Mouse (Mus musculus) stomach, embryonic 15.5 days (tissue): ENCODE measurements around the gene Gpr55. TPM values are rescaled to one million over a fixed set of nuclear protein-coding genes. Genes with fewer than 3 reads are reported as not detected.
A peak's percentile ranks its signal among the peaks of the same experiment; 100 is the strongest.

Experiments used
- ATAC-seq: fragments of 200-750 bp; cut with Nextera tagmentation; 2 replicates; pipeline ENCODE4 v1.8.0; 2017; ENCODE audit warnings: low read depth, moderate number of reproducible peaks, moderate TSS enrichment; ENCODE audit not compliant: insufficient read depth, low FRiP score
- H3K27ac ChIP-seq: fragments of 300-500 bp; sonication (generic); 2 replicates; pipeline ENCODE4 v1.5.1; 2015; ENCODE audit warnings: mild to moderate bottlenecking, inconsistent platforms
- H3K27me3 ChIP-seq: fragments of 300-500 bp; sonication (generic); replicated peaks from 2 replicates; pipeline ENCODE4 v1.6.1; 2015; ENCODE audit warnings: inconsistent platforms
- H3K36me3 ChIP-seq: fragments of 300-500 bp; sonication (generic); 2 replicates; pipeline ENCODE4 v1.6.1; 2015; ENCODE audit warnings: inconsistent platforms
- H3K4me1 ChIP-seq: fragments of 300-500 bp; sonication (generic); 2 replicates; pipeline ENCODE4 v1.6.1; 2015; ENCODE audit warnings: inconsistent platforms
- H3K4me2 ChIP-seq: fragments of 300-500 bp; sonication (generic); 2 replicates; pipeline ENCODE4 v1.6.1; 2015; ENCODE audit warnings: mild to moderate bottlenecking, inconsistent platforms
- H3K4me3 ChIP-seq: fragments of 300-500 bp; sonication (generic); replicated peaks from 2 replicates; pipeline ENCODE4 v1.5.1; 2015; ENCODE audit warnings: inconsistent platforms
- H3K9ac ChIP-seq: fragments of 300-500 bp; sonication (generic); 2 replicates; pipeline ENCODE4 v1.6.1; 2015; ENCODE audit warnings: inconsistent platforms
- H3K9me3 ChIP-seq: fragments of 300-500 bp; sonication (generic); 2 replicates; pipeline ENCODE4 v1.6.1; 2016; ENCODE audit warnings: inconsistent platforms
- WGBS: fragments of 180-500 bp; shearing (Covaris S2); methylation state at CpG from one replicate; pipeline ENCODE4 v1.1.7; 2015; 5-methylcytosine and 5-hydroxymethylcytosine counted together
- polyA plus RNA-seq: library from polyadenylated mRNA; unstranded; fragments of >200 nt; fragmentation: Nextera tagmentation; extraction: Ambion mirVana; gene quantifications from 2 replicates; pipeline ENCODE4 v1.2.1, GENCODE M21; 2015

The Gpr55 gene
- polyA plus RNA-seq, 1 experiment from 2014 or later, result 0.04 TPM

GRCm38 (mm10) chr1:85981738-85982357, 21.0 kb upstream of the Gpr55 start:
- no peaks in the 10 kb centered on the region for H3K4me1 ChIP-seq
- no peak overlapping the region for H3K27ac ChIP-seq
- H3K27me3 ChIP-seq, result no peaks in the 10 kb centered on the region
- WGBS, result 52% methylated on average over 7 of the region's 7 CpGs
- H3K9me3 ChIP-seq, result no peaks in the 10 kb centered on the region
- no peak overlapping the region for H3K9ac ChIP-seq
- ATAC-seq, result no peak
- H3K36me3 ChIP-seq, result no peaks in the 10 kb centered on the region
- no peak overlapping the region for H3K4me2 ChIP-seq
- no peak overlapping the region for H3K4me3 ChIP-seq

- Histone ChIP-seq H3K9ac (no peak overlapping the region), H3K4me1 (no peaks in the 10 kb centered on the region), H3K27me3 (no peaks in the 10 kb centered on the region), H3K27ac (no peak overlapping the region), H3K9me3 (no peaks in the 10 kb centered on the region), H3K36me3 (no peaks in the 10 kb centered on the region), H3K4me2 (no peak overlapping the region), H3K4me3 (no peak overlapping the region)
- ATAC-seq, result no peak
- 66% methylated on average over 3 of the region's 3 CpGs for WGBS
Observed at GRCm38 (mm10) chr1:85977709-85978108, 16.9 kb upstream of the Gpr55 start.

DNA sequence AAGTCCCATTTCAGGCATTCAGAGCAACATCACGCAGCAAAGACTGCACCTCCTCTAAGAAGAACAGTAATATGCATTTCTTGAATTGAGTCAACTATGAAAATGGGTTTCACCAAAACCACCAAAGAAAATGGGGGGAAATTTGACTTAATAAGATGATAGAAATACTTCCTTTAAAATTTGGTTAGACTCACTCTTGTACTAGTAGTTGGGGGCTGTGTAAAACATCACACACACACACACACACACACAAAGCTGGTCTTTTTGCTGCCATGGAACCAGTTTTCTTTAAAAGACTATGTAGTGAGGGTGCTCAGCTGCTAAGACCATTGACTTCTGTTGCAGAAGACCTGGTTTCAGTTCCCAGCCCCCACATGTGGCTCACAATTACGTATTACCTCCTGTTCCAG, 12.7 kb upstream of the Gpr55 start:
- 82% methylated on average over 2 of the region's 2 CpGs for WGBS
- H3K27ac ChIP-seq, result no peak overlapping the region
- H3K27me3 ChIP-seq, result no peaks in the 10 kb centered on the region

GRCm38 (mm10) chr1:85972341-85972740, 11.5 kb upstream of the Gpr55 start:
- no peak overlapping the region for H3K27ac ChIP-seq
- no peak for ATAC-seq
- H3K9ac ChIP-seq, result no peak overlapping the region
- H3K27me3 ChIP-seq, result no peaks in the 10 kb centered on the region
- no peak overlapping the region for H3K4me3 ChIP-seq
- H3K4me1 ChIP-seq, result no peaks in the 10 kb centered on the region
- H3K9me3 ChIP-seq, result no peaks in the 10 kb centered on the region
- no peaks in the 10 kb centered on the region for H3K36me3 ChIP-seq
- H3K4me2 ChIP-seq, result no peak overlapping the region
- WGBS, result 62% methylated on average over 3 of the region's 3 CpGs

More for the DNA sequence above, 12.7 kb upstream of the Gpr55 start:
- no peaks in the 10 kb centered on the region for H3K9me3 ChIP-seq
- no peaks in the 10 kb centered on the region for H3K4me1 ChIP-seq
- no peak overlapping the region for H3K4me2 ChIP-seq
- no peak for ATAC-seq
- H3K9ac ChIP-seq, result no peak overlapping the region
- H3K36me3 ChIP-seq, result no peaks in the 10 kb centered on the region
- no peak overlapping the region for H3K4me3 ChIP-seq

DNA sequence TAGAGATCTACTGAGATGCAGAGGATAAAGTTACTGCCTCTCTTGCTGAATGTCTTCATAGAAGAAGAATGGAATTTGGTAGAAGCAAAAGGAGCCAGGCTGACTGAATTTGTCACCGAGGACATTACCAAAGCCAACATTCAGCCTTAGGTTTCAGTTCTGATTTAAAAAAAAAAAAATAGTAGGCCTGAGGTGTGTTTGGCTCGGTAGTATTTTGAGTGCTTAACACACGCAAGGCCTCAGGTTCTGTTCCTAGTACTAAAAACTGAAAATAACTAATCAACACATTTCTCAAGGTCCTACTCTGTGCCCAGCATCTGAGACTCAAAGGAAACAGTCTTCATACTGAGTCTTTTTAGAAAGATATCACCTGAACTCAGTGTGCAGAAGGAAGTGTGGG, 10.3 kb upstream of the Gpr55 start:
- Histone ChIP-seq H3K27me3 (no peaks in the 10 kb centered on the region), H3K4me2 (no peak overlapping the region), H3K4me3 (no peak overlapping the region), H3K27ac (no peak overlapping the region), H3K4me1 (no peaks in the 10 kb centered on the region), H3K9me3 (no peaks in the 10 kb centered on the region), H3K36me3 (no peaks in the 10 kb centered on the region), H3K9ac (no peak overlapping the region)
- no peak for ATAC-seq
- 85% methylated on average over 3 of the region's 3 CpGs for WGBS

- Histone ChIP-seq H3K27me3 (no peaks in the 10 kb centered on the region), H3K9me3 (no peaks in the 10 kb centered on the region), H3K4me3 (no peak overlapping the region), H3K36me3 (no peaks in the 10 kb centered on the region), H3K9ac (no peak overlapping the region), H3K4me1 (no peaks in the 10 kb centered on the region), H3K4me2 (no peak overlapping the region), H3K27ac (no peak overlapping the region)
- 70% methylated on average over 1 of the region's 1 CpGs for WGBS
- no peak for ATAC-seq
Observed at GRCm38 (mm10) chr1:85969519-85969918, 8.7 kb upstream of the Gpr55 start.

GRCm38 (mm10) chr1:85969081-85969480, 8.3 kb upstream of the Gpr55 start:
- Histone ChIP-seq H3K27me3 (no peaks in the 10 kb centered on the region), H3K9me3 (no peaks in the 10 kb centered on the region), H3K4me1 (no peaks in the 10 kb centered on the region), H3K4me2 (no peak overlapping the region), H3K27ac (no peak overlapping the region), H3K4me3 (no peak overlapping the region), H3K36me3 (no peaks in the 10 kb centered on the region), H3K9ac (no peak overlapping the region)
- WGBS, result 73% methylated on average over 1 of the region's 1 CpGs
- no peak for ATAC-seq

- H3K4me1 ChIP-seq, result no peaks in the 10 kb centered on the region
- no peaks in the 10 kb centered on the region for H3K9me3 ChIP-seq
- no peak overlapping the region for H3K4me3 ChIP-seq
- H3K9ac ChIP-seq, result no peak overlapping the region
- ATAC-seq, result no peak
- no peaks in the 10 kb centered on the region for H3K36me3 ChIP-seq
- no peak overlapping the region for H3K27ac ChIP-seq
- 73% methylated on average over 3 of the region's 3 CpGs for WGBS
- no peaks in the 10 kb centered on the region for H3K27me3 ChIP-seq
- H3K4me2 ChIP-seq, result no peak overlapping the region
Observed at GRCm38 (mm10) chr1:85965856-85966255, 5.0 kb upstream of the Gpr55 start.

DNA sequence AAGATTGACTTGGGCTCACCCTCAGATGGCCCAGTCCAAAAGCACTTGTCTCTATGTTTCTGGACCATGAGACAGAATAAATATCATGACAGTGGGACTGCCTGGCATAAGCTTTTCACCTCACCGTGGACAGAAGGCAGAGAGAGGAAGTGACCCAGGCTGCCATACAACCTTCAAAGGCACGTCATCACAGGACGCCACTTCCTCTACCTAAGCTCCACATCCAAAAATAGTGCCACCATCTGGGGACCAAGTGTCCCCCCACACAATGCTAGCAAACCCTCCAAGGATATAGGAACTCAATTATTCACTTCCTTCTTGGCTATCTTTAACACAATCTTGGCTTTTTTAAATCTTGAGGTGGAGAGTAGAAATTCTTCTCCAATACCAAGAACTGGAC, 1.3 kb upstream of the Gpr55 start:
- ATAC-seq, result no peak
- peaks cover 15% of the 10 kb centered on the region; the same call in 1 of the 2 replicates for H3K4me1 ChIP-seq

GRCm38 (mm10) chr1:85959889-85960276, 924 bp downstream of the Gpr55 start:
- Histone ChIP-seq H3K9me3 (no peaks in the 10 kb centered on the region), H3K4me1 (peaks cover 15% of the 10 kb centered on the region; the same call in 1 of the 2 replicates), H3K36me3 (no peaks in the 10 kb centered on the region), H3K4me2 (no peak overlapping the region), H3K27me3 (no peaks in the 10 kb centered on the region), H3K4me3 (no peak overlapping the region), H3K9ac (no peak overlapping the region), H3K27ac (peak overlapping the region; percentile 2; the same call in 1 of the 2 replicates)
- WGBS, result 56% methylated on average over 2 of the region's 2 CpGs
- no peak for ATAC-seq

More for the DNA sequence above, 1.3 kb upstream of the Gpr55 start:
- no peak overlapping the region for H3K4me3 ChIP-seq
- H3K4me2 ChIP-seq, result no peak overlapping the region
- WGBS, result 63% methylated on average over 3 of the region's 3 CpGs
- H3K9ac ChIP-seq, result no peak overlapping the region
- H3K27ac ChIP-seq, result no peak overlapping the region
- H3K9me3 ChIP-seq, result no peaks in the 10 kb centered on the region
- no peaks in the 10 kb centered on the region for H3K27me3 ChIP-seq
- H3K36me3 ChIP-seq, result no peaks in the 10 kb centered on the region

- Histone ChIP-seq H3K9ac (no peak overlapping the region), H3K27ac (peak overlapping the region; percentile 50), H3K4me3 (no peak overlapping the region), H3K27me3 (no peaks in the 10 kb centered on the region), H3K9me3 (no peaks in the 10 kb centered on the region), H3K4me2 (no peak overlapping the region), H3K4me1 (peaks cover 15% of the 10 kb centered on the region; the same call in 1 of the 2 replicates), H3K36me3 (no peaks in the 10 kb centered on the region)
- WGBS, result 51% methylated on average over 6 of the region's 6 CpGs
- ATAC-seq, result no peak
Observed at GRCm38 (mm10) chr1:85959129-85959888, 1.5 kb downstream of the Gpr55 start.

- no peak overlapping the region for H3K4me3 ChIP-seq
- H3K27ac ChIP-seq, result no peak overlapping the region
- ATAC-seq, result no peak
- H3K27me3 ChIP-seq, result no peaks in the 10 kb centered on the region
- H3K9me3 ChIP-seq, result no peaks in the 10 kb centered on the region
- peaks cover 15% of the 10 kb centered on the region; the same call in 1 of the 2 replicates for H3K4me1 ChIP-seq
- 53% methylated on average over 9 of the region's 9 CpGs for WGBS
- no peak overlapping the region for H3K4me2 ChIP-seq
- H3K9ac ChIP-seq, result no peak overlapping the region
- H3K36me3 ChIP-seq, result no peaks in the 10 kb centered on the region
Observed at GRCm38 (mm10) chr1:85957942-85958619, 2.7 kb downstream of the Gpr55 start.
